Mouse (Mus musculus): ENCODE measurements around the gene Gm47791. TPM values are rescaled to one million over a fixed set of nuclear protein-coding genes. Genes with fewer than 3 reads are reported as not detected.

Gene Gm47791
- total RNA-seq, 2 experiments from 2014 or later = not detected

DNA sequence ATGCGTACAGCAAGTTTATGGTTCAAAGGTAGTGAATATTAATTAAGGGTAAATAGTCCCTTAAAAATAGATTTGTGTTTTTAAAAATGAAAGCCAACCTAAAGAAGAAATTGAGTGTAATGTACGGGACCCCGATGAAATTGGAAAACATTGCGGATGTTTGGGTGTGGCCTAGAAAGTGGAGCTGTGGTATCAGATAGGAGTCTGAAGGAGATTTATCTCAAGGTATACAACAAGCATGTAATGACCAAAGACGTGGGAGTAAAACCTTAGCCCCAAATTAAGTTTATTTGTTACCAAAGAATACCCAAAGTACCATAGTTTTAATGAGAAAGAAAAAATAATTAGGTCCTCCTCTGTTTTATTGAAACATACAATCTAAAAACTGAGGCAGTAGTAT, 44.6 kb downstream of the Gm47791 start:
- intact Hi-C loops (cut with DNase I) = no loop called here

DNA sequence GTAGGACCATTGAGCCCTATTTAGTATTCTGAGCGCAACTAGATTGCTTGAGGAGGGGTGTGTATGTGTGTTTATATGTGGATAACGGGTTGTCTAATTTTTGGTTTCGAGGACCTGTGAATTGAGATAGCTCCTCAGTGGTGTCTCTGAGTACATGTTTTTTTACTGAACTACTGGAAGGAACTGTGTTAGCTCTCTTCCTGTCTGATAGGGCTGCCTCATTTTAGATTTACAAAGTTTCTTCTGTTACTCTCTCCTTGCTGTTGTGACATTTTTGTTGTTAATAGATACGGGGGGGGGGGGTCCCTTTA, 45.2 kb downstream of the Gm47791 start:
- intact Hi-C loops (cut with DNase I) = loop anchor here (2.0 kb wide), 1 partner anchor 61 kb away; no protein-coding TSS in a partner anchor
- DNase-seq = no peak

More for the DNA sequence above, 44.6 kb downstream of the Gm47791 start:
- DNase-seq = no peak

DNA sequence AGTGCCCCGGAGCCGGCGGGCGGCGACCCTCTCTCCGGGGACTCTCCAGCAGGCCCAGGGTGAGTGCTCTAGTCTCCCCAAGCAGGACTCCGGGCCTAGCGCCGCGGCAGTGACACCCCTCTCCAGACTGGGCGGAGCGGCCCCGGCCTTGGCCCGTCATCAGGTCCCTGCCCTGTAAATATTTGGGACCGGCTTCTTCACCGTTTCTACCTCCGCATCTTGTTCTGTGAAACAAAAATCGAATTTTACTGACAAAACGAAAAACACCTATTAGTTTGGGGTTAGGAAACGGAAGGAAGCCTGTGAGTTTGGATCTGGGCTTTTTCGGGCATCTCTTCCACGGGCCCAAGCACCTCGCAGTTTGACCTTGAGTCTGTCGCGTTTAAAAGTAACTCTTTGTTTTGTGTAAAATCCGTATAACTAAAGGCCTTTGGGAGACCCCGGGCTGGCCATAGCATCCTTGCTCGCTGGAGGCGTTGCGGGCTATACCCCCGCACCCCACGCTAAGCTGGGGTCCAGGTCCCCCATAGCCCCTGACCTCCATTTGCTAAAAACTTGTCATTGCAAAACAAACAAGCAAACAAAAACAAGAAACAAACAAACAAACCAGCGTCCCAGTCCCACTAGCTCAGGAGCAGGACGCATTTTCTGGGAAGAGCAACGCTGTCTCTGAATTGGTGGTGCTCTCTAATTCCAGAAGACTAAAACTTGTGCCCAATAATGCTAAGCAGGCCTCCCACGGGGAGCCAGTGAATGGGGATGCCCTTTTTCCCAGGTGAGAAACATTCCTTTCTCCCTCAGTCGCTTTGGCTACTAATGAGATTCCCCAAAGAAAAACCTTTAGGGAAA, 45.8 kb downstream of the Gm47791 start:
- DNase-seq = no peak
- intact Hi-C loops (cut with DNase I) = loop anchor here (2.0 kb wide), 1 partner anchor 62 kb away; no protein-coding TSS in a partner anchor

DNA sequence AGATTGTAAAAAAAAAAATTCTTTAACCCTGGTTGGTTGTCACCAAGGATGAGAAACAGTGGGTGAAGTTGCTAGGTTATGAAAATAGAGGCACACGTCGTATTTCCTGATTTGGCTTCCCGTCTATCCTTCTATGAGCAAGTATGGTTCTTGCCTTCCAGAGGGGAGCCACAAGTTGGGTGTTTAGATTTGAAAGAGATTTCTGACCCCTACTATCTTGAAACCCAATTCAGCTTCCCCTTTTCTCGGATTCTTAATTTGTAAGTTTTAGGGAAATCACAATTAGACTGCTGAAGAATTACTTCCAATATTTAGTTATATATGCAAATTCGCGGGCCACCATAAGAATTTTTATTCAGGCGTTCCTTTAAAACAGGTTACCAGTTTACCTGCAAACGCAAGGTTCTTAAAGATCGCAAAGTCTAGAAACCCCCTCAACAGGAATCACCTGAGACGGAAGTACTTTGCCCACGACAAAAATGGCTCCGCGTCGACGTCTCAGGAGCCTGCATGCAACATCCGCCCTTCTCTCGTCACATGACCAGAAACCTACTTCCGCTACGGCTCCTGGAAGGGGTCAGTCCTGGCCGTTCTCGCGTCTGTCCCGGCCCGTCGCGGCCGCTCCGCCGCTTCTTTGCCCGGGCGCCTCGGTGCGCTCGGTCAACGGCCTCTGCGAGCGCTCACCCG, 46.6 kb downstream of the Gm47791 start, which contains the start of gene Mff:
Mff (plus strand) TSS at position 552 of the 687 bp plus-strand sequence.
- DNase-seq = peak; percentile 90 to 93
- intact Hi-C loops (cut with DNase I) = loop anchor here (2.0 kb wide), 1 partner anchor 62 kb away; no protein-coding TSS in a partner anchor

Other genes starting within 250 kb of the Gm47791 start
- gene Col4a4, start 184.4 kb downstream of the Gm47791 start, total RNA-seq (2021) = 10 to 100 TPM; 13.3 to 15.1 TPM
- gene Col4a3, start 184.3 kb downstream of the Gm47791 start, total RNA-seq (2021) = 1 to 10 TPM; 5.1 to 5.5 TPM
- 100 to 1,000 TPM; 183 to 184 TPM for gene Mff, start 46.4 kb downstream of the Gm47791 start, total RNA-seq (2021)
- not detected for gene Tm4sf20, start 2.8 kb downstream of the Gm47791 start, total RNA-seq (2021)
- gene Agfg1, start 68.2 kb upstream of the Gm47791 start, total RNA-seq (2021) = 10 to 100 TPM; 34.0 to 36.7 TPM
- gene A030005L19Rik, start 142.1 kb upstream of the Gm47791 start, total RNA-seq (2021) = not detected
- gene A030014E15Rik, start 153.7 kb upstream of the Gm47791 start, total RNA-seq (2021) = not detected
- not detected for gene Gm6217, start 160.2 kb upstream of the Gm47791 start, total RNA-seq (2021)
- not detected for gene A030003K21Rik, start 172.1 kb upstream of the Gm47791 start, total RNA-seq (2021)
- not detected for gene Gm7544, start 184.8 kb upstream of the Gm47791 start, total RNA-seq (2021)
- not detected for gene Gm47955, start 189.0 kb upstream of the Gm47791 start, total RNA-seq (2021)
- not detected for gene Gm47959, start 229.3 kb upstream of the Gm47791 start, total RNA-seq (2021)